Mouse (Mus musculus): Measurements from ENCODE around the gene Lbx1. TPM values are rescaled to one million over a fixed set of nuclear protein-coding genes. Genes with fewer than 3 reads are reported as not detected.

Gene Lbx1
- polyA plus RNA-seq (2012; rRNA removed) = not detected in 2 replicates

DNA sequence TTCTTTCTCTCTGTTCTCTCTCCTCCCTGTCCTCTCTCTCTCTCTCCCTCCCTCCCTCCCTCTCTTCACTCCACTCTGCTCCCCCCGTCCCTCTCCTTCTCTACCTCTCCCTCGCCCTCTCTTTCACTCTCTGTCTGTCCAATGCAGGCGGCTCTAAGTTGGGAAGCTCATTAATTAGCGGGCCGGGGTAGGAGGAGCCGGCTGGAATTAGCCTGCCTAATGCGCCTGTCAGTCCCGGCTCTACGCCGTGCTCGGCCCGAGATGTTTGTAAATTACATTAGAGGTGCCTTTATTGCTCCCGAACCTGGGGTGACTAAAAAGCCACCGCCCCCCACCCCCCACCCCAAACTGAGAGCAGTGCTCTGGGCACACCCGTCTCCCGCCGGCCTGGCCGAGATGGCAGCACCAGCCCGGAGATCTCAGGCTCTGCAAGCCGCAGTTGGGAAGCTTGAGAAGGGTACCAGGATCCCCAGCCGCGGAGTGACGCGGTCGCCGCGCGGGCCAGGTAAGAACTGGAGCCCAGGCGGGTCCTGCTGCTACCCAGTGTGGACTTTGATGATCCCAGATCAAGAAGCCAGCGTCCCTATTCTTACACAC lies at the start of gene Lbx1:
TSS of gene Lbx1 (minus strand) at position 47 of the 597 bp plus-strand sequence.
- no peak for DNase-seq (ENCODE audit: low read depth in 1 of 2, low spot score in 2 of 2)
- no peaks in the 10 kb centered on the region for H3K36me3 ChIP-seq (ENCODE audit: control insufficient read depth, insufficient read depth, low read length)
- peak within 1 kb of the TSS; percentile 16; the same call in 1 of the 2 replicates for H3K4me3 ChIP-seq (ENCODE audit: extremely low read depth, insufficient read depth, insufficient read length)
- peaks cover 16% of the 10 kb centered on the region for H3K4me1 ChIP-seq (ENCODE audit: control insufficient read depth, insufficient read depth, insufficient read length)
- H3K27me3 ChIP-seq (ENCODE audit: control insufficient read depth, insufficient read depth, low read length) = peaks cover 59% of the 10 kb centered on the region
- H3K27ac ChIP-seq (ENCODE audit: insufficient read depth, low read length) = no peak within 1 kb of the TSS
- WGBS = 1% methylated on average over 30 of the region's 30 CpGs
- no peak for TF ChIP-seq POLR2A (IDR thresholded peaks at IDR 0.05; ENCODE audit: low read depth, low read length)
- no peak for TF ChIP-seq CTCF (IDR thresholded peaks at IDR 0.05; ENCODE audit: extremely low read depth, insufficient read depth, insufficient read length, insufficient replicate concordance)

DNA sequence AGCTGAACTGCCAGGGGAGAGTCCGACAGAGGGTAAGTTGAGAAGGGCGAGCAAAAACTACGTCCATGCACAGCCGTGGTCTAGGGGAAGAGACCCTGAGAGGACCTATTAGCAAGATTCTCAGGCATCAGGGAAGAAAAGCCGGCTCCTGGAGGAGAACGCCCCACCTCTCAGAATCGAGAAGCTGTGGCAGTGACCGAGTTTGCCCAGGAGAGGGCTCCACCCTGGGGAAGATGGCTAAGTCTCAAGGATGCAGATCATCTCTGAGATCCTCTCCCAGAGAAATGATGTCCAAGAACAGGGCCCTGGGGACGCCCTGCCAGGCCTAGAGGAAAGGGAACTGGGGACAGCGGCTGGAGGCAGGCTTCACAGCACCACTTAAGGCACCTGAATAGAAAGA lies 47.7 kb upstream of the Lbx1 start:
- TF ChIP-seq POLR2A (IDR thresholded peaks at IDR 0.05; ENCODE audit: low read depth, low read length) = no peak
- peak; percentile 54; the same call in 1 of the 2 replicates for TF ChIP-seq CTCF (IDR thresholded peaks at IDR 0.05; ENCODE audit: extremely low read depth, insufficient read depth, insufficient read length, insufficient replicate concordance)
- no peak overlapping the region for H3K27ac ChIP-seq (ENCODE audit: insufficient read depth, low read length)
- no peaks in the 10 kb centered on the region for H3K4me1 ChIP-seq (ENCODE audit: control insufficient read depth, insufficient read depth, insufficient read length)
- peak in 1 of 2 experiments; percentile 45 for DNase-seq (ENCODE audit: low read depth in 1 of 2, low spot score in 2 of 2)
- no peaks in the 10 kb centered on the region for H3K36me3 ChIP-seq (ENCODE audit: control insufficient read depth, insufficient read depth, low read length)
- H3K27me3 ChIP-seq (ENCODE audit: control insufficient read depth, insufficient read depth, low read length) = peaks cover 3% of the 10 kb centered on the region; the same call in 1 of the 2 replicates
- 12% methylated on average over 10 of the region's 10 CpGs for WGBS
- H3K4me3 ChIP-seq (ENCODE audit: extremely low read depth, insufficient read depth, insufficient read length) = no peak overlapping the region

DNA sequence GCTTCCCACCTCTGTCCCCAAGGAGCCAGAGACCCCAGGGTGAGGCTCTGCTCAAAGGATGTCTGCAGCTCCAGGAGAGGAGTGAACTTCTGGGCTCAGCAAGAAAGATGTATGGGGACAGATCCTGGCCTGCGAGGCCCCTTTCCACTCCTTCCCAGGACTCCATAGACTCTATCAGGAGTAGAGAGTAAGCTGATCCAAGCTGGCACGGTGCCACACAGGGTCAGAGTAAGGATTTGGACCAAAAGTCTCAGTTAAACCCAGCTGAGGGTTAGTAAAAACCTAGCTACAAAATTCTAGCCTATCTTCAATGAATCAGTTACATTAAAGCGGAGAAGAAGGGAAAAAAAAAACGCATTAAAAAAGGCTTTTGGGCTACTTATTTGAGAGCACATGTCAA lies 40.6 kb upstream of the Lbx1 start:
- Histone ChIP-seq H3K4me3 (ENCODE audit: extremely low read depth, insufficient read depth, insufficient read length) (no peak overlapping the region), H3K36me3 (ENCODE audit: control insufficient read depth, insufficient read depth, low read length) (no peaks in the 10 kb centered on the region), H3K27ac (ENCODE audit: insufficient read depth, low read length) (no peak overlapping the region), H3K27me3 (ENCODE audit: control insufficient read depth, insufficient read depth, low read length) (no peaks in the 10 kb centered on the region), H3K4me1 (ENCODE audit: control insufficient read depth, insufficient read depth, insufficient read length) (no peaks in the 10 kb centered on the region)
- WGBS = 80% methylated on average over 4 of the region's 4 CpGs
- no peak for TF ChIP-seq CTCF (IDR thresholded peaks at IDR 0.05; ENCODE audit: extremely low read depth, insufficient read depth, insufficient read length, insufficient replicate concordance)
- TF ChIP-seq POLR2A (IDR thresholded peaks at IDR 0.05; ENCODE audit: low read depth, low read length) = no peak
- no peak for DNase-seq (ENCODE audit: low read depth in 1 of 2, low spot score in 2 of 2)

DNA sequence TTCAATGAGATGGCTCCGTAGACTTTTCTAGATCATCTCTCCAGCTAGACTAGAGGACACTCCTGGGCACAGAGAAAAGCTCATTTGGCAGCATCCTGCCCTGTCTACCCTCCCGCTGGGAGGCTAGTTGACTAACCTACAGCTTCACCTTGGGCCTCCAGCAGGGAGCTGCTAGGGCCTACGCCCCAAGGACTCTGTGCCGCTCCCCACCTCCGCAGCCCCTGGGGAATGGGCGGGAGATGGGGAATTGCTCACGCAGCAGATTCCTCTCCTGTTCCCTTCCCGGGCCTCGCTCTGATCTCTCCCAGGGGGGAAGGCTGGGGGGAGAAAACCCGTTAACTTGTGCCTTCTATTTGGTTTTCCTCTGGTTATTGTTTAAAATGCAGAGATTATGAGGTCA lies 36.4 kb upstream of the Lbx1 start:
- Histone ChIP-seq H3K27ac (ENCODE audit: insufficient read depth, low read length) (no peak overlapping the region), H3K4me1 (ENCODE audit: control insufficient read depth, insufficient read depth, insufficient read length) (no peaks in the 10 kb centered on the region), H3K4me3 (ENCODE audit: extremely low read depth, insufficient read depth, insufficient read length) (no peak overlapping the region), H3K27me3 (ENCODE audit: control insufficient read depth, insufficient read depth, low read length) (peaks cover 2% of the 10 kb centered on the region; the same call in 1 of the 2 replicates), H3K36me3 (ENCODE audit: control insufficient read depth, insufficient read depth, low read length) (no peaks in the 10 kb centered on the region)
- 86% methylated on average over 10 of the region's 10 CpGs for WGBS
- DNase-seq (ENCODE audit: low read depth in 1 of 2, low spot score in 2 of 2) = no peak
- no peak for TF ChIP-seq CTCF (IDR thresholded peaks at IDR 0.05; ENCODE audit: extremely low read depth, insufficient read depth, insufficient read length, insufficient replicate concordance)
- TF ChIP-seq POLR2A (IDR thresholded peaks at IDR 0.05; ENCODE audit: low read depth, low read length) = no peak

DNA sequence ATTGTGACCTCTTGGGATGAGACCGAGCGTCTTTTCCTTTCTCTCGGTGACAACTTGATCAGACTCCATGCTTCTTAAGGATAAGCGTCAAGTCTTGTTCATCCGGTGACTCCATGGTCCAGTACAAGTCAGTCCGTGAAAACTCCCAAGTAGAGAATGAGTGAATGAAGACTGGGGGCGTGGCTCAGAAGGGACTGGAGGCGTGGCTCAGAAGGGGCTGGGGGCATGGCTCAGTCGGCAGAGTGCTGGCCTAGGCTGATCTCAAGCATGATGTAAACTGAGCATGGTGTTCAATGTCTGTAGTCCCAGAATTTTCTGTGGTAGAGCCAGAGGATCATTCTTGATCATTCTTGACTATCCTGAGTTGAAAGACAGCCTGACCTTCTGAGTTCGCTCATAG lies 27.4 kb upstream of the Lbx1 start:
- DNase-seq (ENCODE audit: low read depth in 1 of 2, low spot score in 2 of 2) = no peak
- H3K4me3 ChIP-seq (ENCODE audit: extremely low read depth, insufficient read depth, insufficient read length) = no peak overlapping the region
- no peaks in the 10 kb centered on the region for H3K4me1 ChIP-seq (ENCODE audit: control insufficient read depth, insufficient read depth, insufficient read length)
- no peak overlapping the region for H3K27ac ChIP-seq (ENCODE audit: insufficient read depth, low read length)
- TF ChIP-seq CTCF (IDR thresholded peaks at IDR 0.05; ENCODE audit: extremely low read depth, insufficient read depth, insufficient read length, insufficient replicate concordance) = no peak
- TF ChIP-seq POLR2A (IDR thresholded peaks at IDR 0.05; ENCODE audit: low read depth, low read length) = no peak
- H3K36me3 ChIP-seq (ENCODE audit: control insufficient read depth, insufficient read depth, low read length) = no peaks in the 10 kb centered on the region
- WGBS = 83% methylated on average over 10 of the region's 10 CpGs
- no peaks in the 10 kb centered on the region for H3K27me3 ChIP-seq (ENCODE audit: control insufficient read depth, insufficient read depth, low read length)

DNA sequence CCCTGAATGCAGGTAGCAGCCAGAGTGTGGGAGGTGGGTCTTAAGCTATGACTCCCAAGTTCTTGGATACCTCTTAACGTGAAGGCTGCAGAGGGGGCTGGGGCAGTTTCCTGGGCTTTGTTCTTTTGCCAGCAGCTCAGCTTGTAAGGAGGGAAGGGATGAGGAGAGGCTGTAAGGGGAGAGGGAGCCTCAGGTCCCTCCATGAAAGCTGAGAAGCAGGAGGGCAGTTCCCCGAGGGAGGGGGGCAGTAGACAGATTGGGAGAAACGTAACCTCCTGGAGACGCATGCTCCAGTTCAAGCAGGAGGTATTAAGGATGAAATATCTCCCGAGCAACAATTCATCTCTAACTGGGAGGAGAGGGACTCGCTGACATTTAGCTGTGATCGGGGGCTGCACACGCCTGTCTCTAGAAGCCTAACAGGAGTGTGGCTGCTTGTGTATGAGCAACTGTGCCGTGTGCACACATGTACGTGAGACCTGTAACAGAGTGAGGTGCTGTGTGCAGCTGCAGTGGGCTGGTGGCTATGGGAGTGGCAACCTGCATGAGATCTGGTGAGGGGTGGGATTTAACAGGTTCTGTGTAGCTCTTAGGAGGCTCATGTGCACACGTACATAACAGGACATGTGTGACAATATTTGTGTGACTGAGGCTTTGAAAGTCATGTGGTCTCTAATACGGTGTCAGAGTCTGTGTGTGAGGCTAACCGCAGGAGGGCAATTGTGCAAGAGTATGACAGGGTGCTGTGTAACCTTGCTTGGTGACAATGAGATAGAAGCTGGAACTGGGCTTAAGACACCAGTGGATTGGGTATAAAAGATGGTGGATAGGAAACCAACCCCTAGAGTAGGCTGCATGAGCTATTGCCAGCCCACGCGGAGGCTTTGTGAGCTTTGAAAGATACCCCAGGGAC lies 22.1 kb upstream of the Lbx1 start:
- Histone ChIP-seq H3K27me3 (ENCODE audit: control insufficient read depth, insufficient read depth, low read length) (no peaks in the 10 kb centered on the region), H3K36me3 (ENCODE audit: control insufficient read depth, insufficient read depth, low read length) (no peaks in the 10 kb centered on the region), H3K4me1 (ENCODE audit: control insufficient read depth, insufficient read depth, insufficient read length) (no peaks in the 10 kb centered on the region), H3K4me3 (ENCODE audit: extremely low read depth, insufficient read depth, insufficient read length) (no peak overlapping the region), H3K27ac (ENCODE audit: insufficient read depth, low read length) (no peak overlapping the region)
- TF ChIP-seq CTCF (IDR thresholded peaks at IDR 0.05; ENCODE audit: extremely low read depth, insufficient read depth, insufficient read length, insufficient replicate concordance) (no peak), POLR2A (IDR thresholded peaks at IDR 0.05; ENCODE audit: low read depth, low read length) (no peak)
- DNase-seq (ENCODE audit: low read depth in 1 of 2, low spot score in 2 of 2) = no peak
- WGBS = 72% methylated on average over 15 of the region's 15 CpGs
